Mouse (Mus musculus) heart, embryonic 16.5 days (tissue): ENCODE data around the gene Ecd. TPM values are rescaled to one million over a fixed set of nuclear protein-coding genes. Genes with fewer than 3 reads are reported as not detected.
A peak's percentile ranks its signal among the peaks of the same experiment; 100 is the strongest.

ENCODE experiments used
- ATAC-seq: fragments of 200-750 bp; cut with Nextera tagmentation; replicated peaks from 2 replicates; pipeline ENCODE4 v1.8.0; 2017; ENCODE audit warnings: moderate number of reproducible peaks; ENCODE audit not compliant: insufficient read depth, low FRiP score; ENCODE audit errors: extremely low read depth
- H3K27ac ChIP-seq: fragments of 300-500 bp; sonication (generic); 2 replicates; pipeline ENCODE4 v1.5.1; 2014; ENCODE audit warnings: mild to moderate bottlenecking, low read length, control low read depth, moderate library complexity
- H3K27me3 ChIP-seq: fragments of 300-500 bp; sonication (generic); 2 replicates; pipeline ENCODE4 v1.6.1; 2014; ENCODE audit warnings: low read length, mixed read lengths; ENCODE audit not compliant: control insufficient read depth, insufficient read depth
- H3K36me3 ChIP-seq: fragments of 300-500 bp; sonication (generic); 2 replicates; pipeline ENCODE4 v1.6.1; 2014; ENCODE audit not compliant: control insufficient read depth, insufficient read depth
- H3K4me1 ChIP-seq: fragments of 300-500 bp; sonication (generic); 2 replicates; pipeline ENCODE4 v1.6.1; 2014; ENCODE audit warnings: low read length, mixed read lengths; ENCODE audit not compliant: control insufficient read depth, insufficient read depth
- H3K4me2 ChIP-seq: fragments of 300-500 bp; sonication (generic); 2 replicates; pipeline ENCODE4 v1.6.1; 2014; ENCODE audit warnings: low read depth, mild to moderate bottlenecking, control low read depth, low read length
- H3K4me3 ChIP-seq: fragments of 300-500 bp; sonication (generic); 2 replicates; pipeline ENCODE4 v1.5.1; 2014; ENCODE audit warnings: mild to moderate bottlenecking, control low read depth, low read length
- H3K9ac ChIP-seq: fragments of 300-500 bp; sonication (generic); 2 replicates; pipeline ENCODE4 v1.6.1; 2014; ENCODE audit warnings: low read length, control low read depth
- H3K9me3 ChIP-seq: fragments of 300-500 bp; sonication (generic); replicated peaks from 2 replicates; pipeline ENCODE4 v1.6.1; 2016; ENCODE audit warnings: low read length; ENCODE audit not compliant: control insufficient read depth
- WGBS: fragments of 180-500 bp; shearing (Covaris S2); extraction: QIAGEN DNeasy Blood & Tissue Kit; methylation state at CpG from one replicate; pipeline ENCODE4 v1.1.7; 2014; 5-methylcytosine and 5-hydroxymethylcytosine counted together
- polyA plus RNA-seq: library from polyadenylated mRNA; unstranded; fragments of >200 nt; fragmentation: Nextera tagmentation; extraction: Ambion mirVana; gene quantifications from 2 replicates; pipeline ENCODE4 v1.2.1, GENCODE M21; 2015

Gene Ecd
- 34.9 and 35.8 TPM in 2 replicates for polyA plus RNA-seq

DNA sequence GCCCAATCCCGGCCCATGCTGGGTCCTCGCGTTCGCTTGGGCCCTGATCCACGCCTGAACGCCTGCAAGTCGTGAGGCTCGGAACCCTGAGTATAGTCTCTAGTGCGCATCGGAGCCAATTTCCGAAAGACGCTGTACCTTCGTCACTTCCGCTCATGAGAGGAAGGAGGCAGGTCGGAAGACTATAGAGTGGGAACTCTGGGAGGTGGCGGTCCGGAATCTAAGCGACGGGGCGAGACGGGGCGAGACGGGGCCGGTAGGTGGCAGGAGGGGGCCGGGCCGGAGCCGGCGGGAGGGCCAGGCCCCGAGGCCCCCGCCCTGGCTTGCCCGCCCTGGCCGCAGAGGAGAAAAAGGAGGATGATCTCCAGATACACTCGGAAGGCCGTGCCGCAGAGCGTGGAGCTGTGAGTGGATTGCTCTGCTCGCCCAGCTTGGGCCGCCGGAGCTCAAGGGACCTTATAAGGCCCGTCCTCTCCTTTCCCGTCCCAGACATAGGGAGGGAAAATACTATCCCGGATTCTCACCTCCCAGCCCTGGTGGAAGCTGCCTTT is at the start of gene Ecd, which contains the start of gene Fam149b:
TSS of gene Ecd (minus strand) at position 131 of the 551 bp plus-strand sequence.
TSS of gene Fam149b (plus strand) at position 172 of the 551 bp plus-strand sequence.
- Histone ChIP-seq H3K36me3 (peaks cover 8% of the 10 kb centered on the region; the same call in 1 of the 2 replicates), H3K4me1 (peaks cover 9% of the 10 kb centered on the region; the same call in 1 of the 2 replicates), H3K4me2 (peak within 1 kb of the TSS; percentile 93), H3K27me3 (no peaks in the 10 kb centered on the region), H3K9me3 (no peaks in the 10 kb centered on the region), H3K27ac (peak within 1 kb of the TSS; percentile 96), H3K9ac (peak within 1 kb of the TSS; percentile 97), H3K4me3 (peak within 1 kb of the TSS; percentile 92)
- under 1% methylated on average over 42 of the region's 42 CpGs for WGBS
- peak; percentile 98 for ATAC-seq

DNA sequence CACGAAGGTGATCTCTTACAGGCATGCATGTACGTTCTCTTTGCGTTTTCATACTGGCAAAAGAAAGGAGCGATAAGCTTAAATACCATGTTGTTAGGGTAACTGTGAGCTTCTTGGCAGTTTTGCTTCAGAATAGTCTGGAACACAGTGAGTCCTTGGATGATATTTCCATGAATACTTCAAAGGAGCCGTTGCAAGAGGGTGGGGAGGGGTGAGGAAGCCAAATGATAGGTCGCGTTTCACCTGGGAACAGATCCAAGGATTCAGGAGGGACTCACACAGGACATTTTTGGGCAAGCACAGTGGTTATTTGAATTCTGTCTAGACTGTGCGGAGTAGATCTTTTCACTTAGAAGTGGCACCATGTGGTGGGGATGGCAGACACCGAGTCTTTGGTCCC is 49.3 kb upstream of the Ecd start:
- H3K4me3 ChIP-seq = no peak overlapping the region
- no peaks in the 10 kb centered on the region for H3K27me3 ChIP-seq
- H3K27ac ChIP-seq = no peak overlapping the region
- no peak overlapping the region for H3K9ac ChIP-seq
- H3K36me3 ChIP-seq = no peaks in the 10 kb centered on the region
- H3K9me3 ChIP-seq = no peaks in the 10 kb centered on the region
- H3K4me1 ChIP-seq = peaks cover 3% of the 10 kb centered on the region
- 74% methylated on average over 9 of the region's 9 CpGs for WGBS
- ATAC-seq = no peak
- no peak overlapping the region for H3K4me2 ChIP-seq

DNA sequence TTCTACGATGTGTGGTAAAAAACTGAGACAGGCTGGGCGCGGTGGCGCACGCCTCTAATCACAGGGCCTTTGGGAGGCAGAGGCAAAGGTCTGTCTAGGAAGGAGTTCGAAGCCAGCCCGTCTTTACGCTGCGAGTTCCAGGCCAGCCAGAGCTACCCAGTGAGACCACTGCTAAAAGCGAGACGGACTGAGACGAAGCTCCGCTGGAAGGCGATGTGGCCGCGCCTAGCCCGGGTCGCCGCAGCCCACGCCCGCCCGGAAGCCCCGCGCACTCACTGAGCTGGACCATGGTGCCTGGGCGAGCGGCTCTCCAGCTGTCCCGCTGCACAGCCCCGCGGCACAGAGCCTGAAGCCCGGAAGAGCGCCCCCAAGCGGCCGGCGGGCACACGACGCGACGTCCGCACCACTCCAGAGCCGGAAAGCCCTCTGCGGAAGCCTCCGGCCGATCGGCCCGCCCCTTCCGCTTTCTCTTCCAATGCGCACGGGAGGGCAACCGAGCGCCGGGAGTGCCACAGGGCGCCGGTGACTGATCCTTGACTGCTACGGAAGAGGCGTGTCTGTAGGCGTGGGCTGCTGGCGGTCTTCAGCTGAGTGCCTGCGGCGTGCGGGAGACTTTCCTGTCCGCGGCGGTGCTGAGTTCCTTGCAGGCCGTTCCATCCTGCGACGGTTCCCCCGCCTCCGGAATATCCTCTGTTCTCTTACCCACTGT is 45.4 kb upstream of the Ecd start, which contains the start of gene Mrps16:
TSS of gene Mrps16 (minus strand) at position 430 of the 709 bp plus-strand sequence.
- H3K4me2 ChIP-seq = peak within 1 kb of the TSS; percentile 84
- H3K36me3 ChIP-seq = peaks cover 12% of the 10 kb centered on the region
- peaks cover 8% of the 10 kb centered on the region for H3K4me1 ChIP-seq
- H3K27ac ChIP-seq = peak within 1 kb of the TSS; percentile 91
- peak within 1 kb of the TSS; percentile 90 for H3K4me3 ChIP-seq
- WGBS = 0% methylated on average over 68 of the region's 68 CpGs
- peak; percentile 97 for ATAC-seq
- no peaks in the 10 kb centered on the region for H3K27me3 ChIP-seq
- no peaks in the 10 kb centered on the region for H3K9me3 ChIP-seq
- H3K9ac ChIP-seq = peak within 1 kb of the TSS; percentile 99

DNA sequence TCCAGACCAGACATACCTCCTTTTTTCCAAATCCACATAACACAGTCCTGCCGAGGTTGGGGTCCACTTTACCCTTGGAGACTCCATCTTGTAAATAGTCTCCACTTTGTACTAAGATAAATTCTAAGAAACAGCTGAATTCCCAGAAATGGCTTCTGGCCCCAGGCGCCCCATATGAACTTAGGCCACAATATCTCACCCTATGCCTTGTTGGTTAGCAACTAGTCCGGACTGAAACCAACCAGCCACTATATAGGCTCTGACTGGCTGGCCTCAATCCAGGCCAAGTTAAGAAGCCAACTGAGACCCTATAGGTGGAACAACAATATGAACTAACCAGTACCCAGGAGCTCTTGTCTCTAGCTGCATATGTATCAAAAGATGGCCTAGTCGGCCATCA is 44.4 kb upstream of the Ecd start:
- peak overlapping the region; percentile 90; the same call in 1 of the 2 replicates for H3K4me3 ChIP-seq
- WGBS = 82% methylated on average over 3 of the region's 4 CpGs

DNA sequence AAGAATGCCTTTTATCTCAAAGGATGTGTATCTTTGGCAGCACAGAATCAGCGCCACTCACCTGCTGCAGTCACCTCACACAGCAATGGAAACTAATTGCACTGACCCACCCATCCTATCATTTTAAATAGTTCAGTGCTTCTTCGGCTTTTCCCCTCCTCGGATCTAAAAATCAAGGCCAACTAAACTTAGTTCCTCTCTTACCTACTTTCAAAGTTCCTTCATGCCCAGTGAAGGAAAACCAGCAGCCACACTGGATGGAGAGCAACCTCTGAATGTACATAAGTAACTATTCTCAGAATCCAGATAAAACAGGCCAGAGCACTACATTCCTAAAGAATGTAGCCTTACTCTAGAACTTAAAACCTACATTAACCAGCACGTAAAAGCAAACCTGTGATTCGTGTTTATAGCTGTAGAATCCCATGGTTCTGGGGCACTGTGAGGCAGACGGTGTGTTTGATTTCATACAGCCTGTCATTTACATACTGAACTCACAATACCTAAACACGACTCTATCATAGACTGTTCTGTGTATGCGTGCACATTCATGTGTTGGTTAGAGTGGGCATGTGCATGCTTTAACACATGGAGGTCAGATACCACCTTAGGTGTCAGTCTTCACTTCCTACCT is 41.6 kb upstream of the Ecd start:
- Histone ChIP-seq H3K27ac (no peak overlapping the region; the same call in 1 of the 2 replicates), H3K9me3 (no peaks in the 10 kb centered on the region), H3K4me1 (peaks cover 28% of the 10 kb centered on the region), H3K36me3 (peaks cover 18% of the 10 kb centered on the region), H3K9ac (peak overlapping the region; percentile 84), H3K4me2 (peak overlapping the region; percentile 84), H3K27me3 (no peaks in the 10 kb centered on the region), H3K4me3 (peak overlapping the region; percentile 84)
- 83% methylated on average over 8 of the region's 8 CpGs for WGBS
- no peak for ATAC-seq

More for the DNA sequence above, 44.4 kb upstream of the Ecd start:
- H3K9me3 ChIP-seq = no peaks in the 10 kb centered on the region
- H3K36me3 ChIP-seq = peaks cover 12% of the 10 kb centered on the region
- peaks cover 15% of the 10 kb centered on the region for H3K4me1 ChIP-seq
- peak overlapping the region; percentile 79 for H3K4me2 ChIP-seq
- ATAC-seq = no peak
- no peaks in the 10 kb centered on the region for H3K27me3 ChIP-seq
- H3K9ac ChIP-seq = no peak overlapping the region
- no peak overlapping the region for H3K27ac ChIP-seq

DNA sequence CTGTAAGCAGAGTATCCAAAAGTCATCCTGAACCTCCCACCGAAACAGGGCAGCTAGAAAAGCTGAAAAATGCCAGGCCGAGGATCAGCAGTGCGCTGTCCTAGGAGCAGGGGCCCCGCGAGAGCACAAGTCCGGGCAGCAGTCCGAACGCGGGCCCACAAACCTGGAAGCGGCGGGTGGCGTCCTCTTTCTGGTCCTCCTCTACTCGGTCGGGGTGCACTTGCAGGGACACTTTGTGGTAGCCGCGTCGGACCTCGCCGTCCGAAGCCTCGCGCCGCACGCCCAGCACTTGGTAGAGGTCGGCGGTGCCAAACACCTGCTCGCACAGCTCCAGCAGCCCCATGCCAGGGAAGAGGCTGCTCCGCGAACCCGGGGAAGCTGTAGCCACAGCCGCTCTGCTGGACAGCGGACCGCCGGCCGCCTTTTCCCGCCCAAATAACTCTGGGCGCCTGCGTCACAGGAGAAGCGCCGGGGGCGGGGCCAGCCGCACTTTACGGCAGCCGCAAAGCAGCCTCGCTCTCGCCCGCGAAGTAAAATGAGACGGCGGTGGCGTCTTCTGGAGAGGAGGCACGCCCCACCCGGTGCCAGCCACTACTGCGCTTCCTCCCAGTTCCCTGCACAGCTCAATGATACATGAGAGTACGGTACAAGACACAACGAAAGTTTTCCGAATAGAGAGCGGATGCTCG is 40.7 kb upstream of the Ecd start, which contains the start of gene Dnajc9:
TSS of gene Dnajc9 (minus strand) at position 470 of the 689 bp plus-strand sequence.
- Histone ChIP-seq H3K27me3 (no peaks in the 10 kb centered on the region), H3K9me3 (no peaks in the 10 kb centered on the region), H3K4me3 (peak within 1 kb of the TSS; percentile 84), H3K36me3 (peaks cover 22% of the 10 kb centered on the region), H3K4me2 (peak within 1 kb of the TSS; percentile 84), H3K9ac (peak within 1 kb of the TSS; percentile 84), H3K4me1 (peaks cover 28% of the 10 kb centered on the region), H3K27ac (peak within 1 kb of the TSS; percentile 87)
- WGBS = under 1% methylated on average over 59 of the region's 59 CpGs
- peak; percentile 47 for ATAC-seq

DNA sequence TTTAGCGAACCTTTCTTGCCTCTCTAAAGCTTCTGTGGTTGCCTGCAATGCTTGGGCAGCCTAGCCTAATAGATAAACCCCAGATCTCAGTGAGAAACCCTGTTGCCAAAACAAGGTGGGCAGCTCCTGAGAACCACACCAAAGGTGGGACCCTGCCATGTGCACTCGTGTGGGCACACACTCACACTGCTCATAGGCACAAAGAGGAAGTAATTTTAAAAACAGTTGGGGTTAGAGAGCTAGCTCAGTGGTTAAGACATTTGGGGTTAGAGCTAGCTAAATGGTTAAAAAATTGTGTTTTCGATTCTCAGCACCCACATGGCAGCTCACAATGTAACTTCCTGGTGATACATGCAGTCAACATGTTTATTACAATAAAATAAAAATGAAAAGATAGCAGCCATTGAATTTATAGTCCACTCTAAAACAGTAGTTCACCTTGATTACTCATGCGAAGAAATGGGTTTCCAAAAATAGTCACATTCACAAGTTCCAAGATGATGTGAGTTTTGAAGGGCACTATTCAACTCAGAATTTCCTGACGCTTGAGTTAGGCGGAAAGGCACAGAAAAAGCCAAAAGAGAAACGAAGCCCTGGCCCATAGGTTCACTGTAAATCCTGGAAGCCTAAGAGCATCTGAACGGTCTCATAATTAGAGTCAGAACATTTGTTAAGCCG is 32.0 kb upstream of the Ecd start:
- Histone ChIP-seq H3K27ac (no peak overlapping the region), H3K36me3 (peaks cover 33% of the 10 kb centered on the region; the same call in 1 of the 2 replicates), H3K4me1 (peaks cover 15% of the 10 kb centered on the region), H3K9ac (no peak overlapping the region), H3K27me3 (no peaks in the 10 kb centered on the region), H3K9me3 (no peaks in the 10 kb centered on the region), H3K4me2 (no peak overlapping the region), H3K4me3 (no peak overlapping the region)
- ATAC-seq = no peak
- WGBS = 80% methylated on average over 9 of the region's 9 CpGs

DNA sequence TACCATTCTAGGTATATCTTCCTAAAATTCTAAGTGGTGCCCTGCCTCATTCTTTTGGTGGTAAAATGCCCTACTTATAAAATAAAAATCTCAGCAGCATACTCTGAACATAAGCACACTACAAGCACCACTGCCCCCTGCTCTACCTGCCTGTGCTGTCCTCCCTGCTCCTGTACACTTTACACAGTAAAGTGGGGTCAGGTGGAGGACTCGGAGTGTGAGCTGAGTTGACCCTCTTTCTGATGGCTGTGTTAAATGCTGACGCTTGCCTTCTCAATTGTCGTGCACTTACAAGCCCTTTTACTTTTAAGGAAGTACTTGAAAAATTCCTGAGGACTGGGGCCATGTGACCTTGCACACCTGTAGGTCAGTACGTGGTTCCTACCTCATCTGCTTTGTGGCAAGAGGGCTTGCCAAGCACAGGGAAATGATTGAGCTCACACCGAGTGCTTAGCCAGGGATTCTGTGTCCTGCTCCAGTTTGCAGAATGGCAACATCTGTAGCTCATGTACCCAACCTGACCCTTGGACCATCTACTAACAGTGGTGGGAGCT is 31.2 kb upstream of the Ecd start:
- H3K36me3 ChIP-seq = peaks cover 31% of the 10 kb centered on the region; the same call in 1 of the 2 replicates
- ATAC-seq = no peak
- no peaks in the 10 kb centered on the region for H3K9me3 ChIP-seq
- peaks cover 15% of the 10 kb centered on the region for H3K4me1 ChIP-seq
- no peak overlapping the region for H3K4me2 ChIP-seq
- no peak overlapping the region for H3K4me3 ChIP-seq
- H3K9ac ChIP-seq = no peak overlapping the region
- H3K27ac ChIP-seq = no peak overlapping the region
- no peaks in the 10 kb centered on the region for H3K27me3 ChIP-seq
- WGBS = 71% methylated on average over 5 of the region's 5 CpGs
